Mouse (Mus musculus) cerebellum, adult 2 months (tissue): ENCODE data around the gene Tmsb15b1.

Experiments
- CTCF ChIP-seq: fragments of 200-500 bp; IDR thresholded peaks from 2 replicates; pipeline ENCODE4 v1.5.1; 2011; ENCODE audit warnings: low read depth, mild to moderate bottlenecking, control low read depth, low read length, moderate library complexity, borderline replicate concordance; ENCODE audit not compliant: insufficient read depth
- POLR2A ChIP-seq: fragments of 200-500 bp; IDR thresholded peaks from 2 replicates; pipeline ENCODE4 v1.6.1; 2011; ENCODE audit warnings: low read length, control low read depth, borderline replicate concordance; ENCODE audit not compliant: insufficient read depth

- no peak for TF ChIP-seq CTCF
- TF ChIP-seq POLR2A, result no peak
Measured at GRCm38 (mm10) chrX:136992191-136992965, 15.7 kb upstream of the Tmsb15b1 start.
